Mouse (Mus musculus): ENCODE measurements around the gene Fkbp15. TPM values are rescaled to one million over a fixed set of nuclear protein-coding genes. Genes with fewer than 3 reads are reported as not detected.

Fkbp15 gene
- total RNA-seq, 2 experiments from 2014 or later: 36.3 to 38.4 TPM

DNA sequence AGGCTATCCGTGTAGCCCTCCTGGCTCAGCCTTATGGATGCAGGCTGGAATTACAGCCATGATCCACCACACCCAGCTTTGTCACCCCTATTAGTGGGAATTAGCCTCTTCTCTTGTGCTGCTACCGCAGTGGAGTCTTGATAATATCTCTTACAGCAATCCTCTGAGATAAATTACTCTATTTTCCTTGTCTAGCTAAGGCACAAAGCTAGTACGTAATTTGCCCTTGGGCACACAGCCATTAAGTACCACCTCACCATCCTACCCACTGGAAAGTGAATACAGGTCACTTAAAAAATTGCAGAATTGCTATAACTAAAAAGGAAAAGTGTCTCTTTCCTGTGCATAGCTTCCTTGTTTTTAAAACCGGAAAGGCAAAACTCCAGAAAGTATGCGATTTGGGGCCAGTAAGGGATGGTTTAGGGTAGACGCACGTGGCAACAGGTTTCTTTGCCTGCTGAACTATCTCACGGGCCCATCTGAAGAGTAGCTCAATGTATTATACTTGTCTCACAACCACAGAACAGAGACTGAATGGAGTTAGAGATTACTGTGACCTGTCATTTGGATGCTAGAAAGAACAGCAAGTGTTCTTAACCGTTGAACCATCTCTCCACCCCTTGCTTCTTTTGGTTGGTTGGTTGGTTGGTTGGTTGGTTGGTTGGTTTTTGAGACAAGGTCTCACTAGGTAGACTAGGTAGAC lies 12.6 kb upstream of the Fkbp15 start:
- no peak for DNase-seq
- intact Hi-C loops (cut with DNase I): no loop called here

DNA sequence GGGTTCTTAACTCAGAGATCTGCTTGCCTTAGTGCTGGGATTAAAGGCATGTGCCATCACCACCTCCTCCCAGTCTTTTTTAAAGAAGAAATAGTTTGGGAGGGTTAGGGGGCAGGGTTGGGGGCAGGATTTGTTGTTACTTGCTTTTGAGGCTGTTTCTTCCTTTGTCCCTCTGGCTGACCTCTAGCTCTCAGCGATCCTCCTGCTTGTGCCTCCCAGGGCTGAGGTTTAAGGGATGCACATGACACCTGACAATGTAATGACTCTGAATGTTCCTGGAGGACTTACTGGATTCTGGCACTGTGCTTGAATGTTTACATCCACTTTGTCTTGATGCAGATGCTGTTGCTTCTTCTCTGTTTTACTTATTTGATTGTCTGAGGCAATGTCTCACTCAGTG lies 12.1 kb upstream of the Fkbp15 start:
- intact Hi-C loops (cut with DNase I): no loop called here
- no peak for DNase-seq

GRCm38 (mm10) chr4:62369091-62369490 lies 8.7 kb upstream of the Fkbp15 start:
- intact Hi-C loops (cut with DNase I): no loop called here
- DNase-seq: no peak

DNA sequence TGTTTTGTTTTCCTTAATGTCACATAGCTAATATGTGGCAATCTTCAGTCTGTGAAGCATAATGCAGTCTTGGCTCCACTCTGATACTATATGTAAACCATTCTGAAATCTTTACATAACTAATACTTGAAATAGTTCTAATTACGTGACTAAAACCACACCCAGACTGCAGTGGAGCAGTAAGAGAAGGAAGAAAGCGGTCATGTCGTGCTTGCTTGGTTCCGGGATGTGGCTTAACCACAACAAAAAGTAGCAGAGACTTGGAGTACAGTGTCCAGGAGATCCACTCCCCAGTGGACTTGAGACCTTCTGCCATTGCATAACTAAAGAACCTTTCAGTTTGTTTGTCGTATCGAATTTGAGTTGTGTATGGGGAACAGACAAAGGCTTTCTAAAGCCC lies 7.2 kb upstream of the Fkbp15 start:
- DNase-seq: no peak
- intact Hi-C loops (cut with DNase I): no loop called here

GRCm38 (mm10) chr4:62366291-62366690 lies 5.9 kb upstream of the Fkbp15 start:
- intact Hi-C loops (cut with DNase I): no loop called here
- no peak for DNase-seq

DNA sequence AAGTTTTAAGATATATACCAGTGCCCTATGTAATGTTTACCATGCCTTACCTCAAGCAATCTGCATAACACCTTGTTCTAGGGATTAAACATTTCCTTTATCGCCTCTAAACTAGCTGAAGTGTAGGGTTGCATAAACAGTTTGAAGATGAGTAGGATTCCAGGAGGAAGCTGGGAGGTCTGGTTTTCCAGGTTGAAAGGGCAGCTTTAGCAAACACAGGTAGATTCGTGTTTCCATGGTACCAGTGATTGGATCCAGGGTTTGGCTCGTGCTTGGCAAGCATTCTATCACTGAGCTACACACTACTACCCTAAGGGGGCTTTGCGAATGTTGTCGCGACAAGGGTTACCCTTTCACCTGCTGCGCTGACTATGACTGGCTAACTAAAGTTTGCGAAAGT lies 4.0 kb upstream of the Fkbp15 start:
- no peak for DNase-seq
- intact Hi-C loops (cut with DNase I): no loop called here

- intact Hi-C loops (cut with DNase I): no loop called here
- DNase-seq: no peak
Observed at GRCm38 (mm10) chr4:62362437-62362836, 2.1 kb upstream of the Fkbp15 start.

DNA sequence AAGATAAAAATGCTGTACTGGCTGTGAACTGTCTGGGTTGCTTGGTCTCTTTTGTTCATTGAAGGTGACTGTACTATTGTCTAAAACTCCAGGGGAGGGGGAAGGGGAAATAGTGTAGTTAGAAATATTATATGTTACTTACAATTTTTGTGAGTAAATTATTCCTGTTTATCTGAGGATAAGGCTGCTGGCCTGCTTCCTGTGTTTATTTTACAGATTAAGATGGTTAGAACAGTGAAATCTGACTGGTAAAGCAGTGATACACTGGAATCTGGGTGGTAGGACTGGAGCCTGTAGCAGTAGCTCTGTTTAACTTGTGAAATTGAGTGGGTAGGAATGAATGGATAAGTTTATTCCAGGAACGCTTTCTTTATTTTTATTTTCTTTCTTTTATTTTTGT lies 1.6 kb upstream of the Fkbp15 start:
- no peak for DNase-seq
- intact Hi-C loops (cut with DNase I): no loop called here

- no peak for DNase-seq
- intact Hi-C loops (cut with DNase I): no loop called here
Observed at GRCm38 (mm10) chr4:62361571-62361970, 1.2 kb upstream of the Fkbp15 start.

GRCm38 (mm10) chr4:62360805-62361455 lies 582 bp upstream of the Fkbp15 start:
- no peak for DNase-seq
- intact Hi-C loops (cut with DNase I): no loop called here

DNA sequence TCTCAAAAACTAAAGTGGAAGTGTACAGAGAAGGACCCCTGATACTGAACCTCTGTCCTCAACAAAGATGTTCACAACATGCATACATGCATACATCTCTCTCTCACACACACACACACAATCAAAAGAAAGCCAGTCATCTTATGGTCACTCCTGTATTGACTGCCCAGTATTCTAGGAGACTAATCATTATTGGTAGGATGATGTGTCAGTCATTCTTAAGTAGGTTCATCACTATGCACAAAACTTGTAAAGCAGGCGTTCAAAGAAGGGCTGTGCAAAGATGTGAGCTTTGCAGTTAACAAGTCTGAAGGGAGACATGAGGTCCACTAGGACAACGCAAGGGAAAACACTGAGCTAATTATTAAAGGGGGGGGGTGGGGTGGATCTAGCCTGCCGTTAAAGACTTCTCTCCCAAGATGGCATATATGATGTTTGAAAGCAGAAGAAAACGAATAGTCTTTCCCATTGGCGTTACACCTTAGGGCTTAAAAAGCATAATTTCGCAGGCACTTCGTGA lies 1.0 kb downstream of the Fkbp15 start:
- DNase-seq: no peak
- intact Hi-C loops (cut with DNase I): no loop called here

GRCm38 (mm10) chr4:62357631-62358148 lies 2.7 kb downstream of the Fkbp15 start:
- no peak for DNase-seq

DNA sequence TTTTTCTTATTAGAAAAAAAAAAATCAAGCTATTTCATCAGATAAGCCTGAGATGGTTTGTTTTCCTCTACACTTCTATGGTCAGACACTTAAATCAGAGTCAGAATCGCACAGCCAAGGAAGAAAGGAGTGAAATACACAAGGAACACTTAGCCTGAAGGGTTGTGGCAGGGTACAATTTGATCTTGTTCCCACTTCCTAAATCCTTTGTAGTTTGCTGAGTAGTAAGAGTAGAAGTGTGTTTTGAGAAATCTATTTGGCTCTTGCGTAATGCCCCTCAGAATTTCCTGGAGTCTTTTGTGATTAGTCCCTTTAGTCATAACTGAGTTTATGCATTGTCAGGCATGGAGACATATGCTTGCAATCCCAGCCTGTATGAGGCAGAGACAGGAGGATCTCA lies 11.0 kb downstream of the Fkbp15 start:
- intact Hi-C loops (cut with DNase I): no loop called here
- no peak for DNase-seq

More at GRCm38 (mm10) chr4:62357631-62358148, 2.7 kb downstream of the Fkbp15 start:
- intact Hi-C loops (cut with DNase I): no loop called here

GRCm38 (mm10) chr4:62348329-62348705 lies 12.0 kb downstream of the Fkbp15 start:
- intact Hi-C loops (cut with DNase I): no loop called here

GRCm38 (mm10) chr4:62347605-62348328 lies 12.6 kb downstream of the Fkbp15 start:
- no peak for DNase-seq
- intact Hi-C loops (cut with DNase I): no loop called here

More at GRCm38 (mm10) chr4:62348329-62348705, 12.0 kb downstream of the Fkbp15 start:
- DNase-seq: no peak

DNA sequence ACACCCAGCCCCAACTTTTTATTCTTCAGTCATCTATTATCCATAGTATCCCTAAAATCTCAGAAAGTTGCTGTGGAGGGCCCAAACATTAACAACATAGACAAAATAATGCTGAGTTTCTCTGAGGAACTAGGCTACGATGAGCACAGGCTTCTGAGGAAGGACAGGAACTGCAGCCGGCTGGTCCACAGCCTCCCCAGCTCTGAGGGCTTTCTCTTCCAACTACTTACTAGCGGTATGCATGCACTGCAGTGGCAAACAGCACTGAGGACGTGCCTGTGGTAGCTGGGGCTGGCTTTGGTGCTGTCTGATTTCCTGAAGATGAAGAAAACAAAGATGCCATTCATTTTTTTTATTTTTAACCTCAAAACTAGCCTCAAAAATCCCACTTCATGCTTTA lies 14.5 kb downstream of the Fkbp15 start:
- intact Hi-C loops (cut with DNase I): no loop called here
- no peak for DNase-seq

DNA sequence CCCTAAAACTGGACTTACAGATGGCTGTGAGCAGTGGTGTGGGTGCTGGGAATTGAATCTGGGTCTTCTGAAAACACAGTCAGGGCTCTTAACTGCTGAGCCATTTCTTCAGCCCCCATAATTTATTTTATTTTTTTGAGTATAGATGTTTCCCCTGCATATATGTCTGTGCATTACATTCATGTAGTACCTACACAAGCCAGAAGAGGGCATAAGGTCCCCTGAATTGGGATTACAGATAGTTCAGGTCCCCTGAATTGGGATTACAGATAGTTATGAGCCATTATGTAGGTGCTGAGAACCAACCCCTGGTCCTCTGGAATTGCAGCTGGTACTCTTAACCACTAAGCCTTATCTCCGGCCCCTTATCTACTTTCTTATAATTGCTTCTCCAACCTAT lies 16.3 kb downstream of the Fkbp15 start:
- no peak for DNase-seq
- intact Hi-C loops (cut with DNase I): no loop called here

DNA sequence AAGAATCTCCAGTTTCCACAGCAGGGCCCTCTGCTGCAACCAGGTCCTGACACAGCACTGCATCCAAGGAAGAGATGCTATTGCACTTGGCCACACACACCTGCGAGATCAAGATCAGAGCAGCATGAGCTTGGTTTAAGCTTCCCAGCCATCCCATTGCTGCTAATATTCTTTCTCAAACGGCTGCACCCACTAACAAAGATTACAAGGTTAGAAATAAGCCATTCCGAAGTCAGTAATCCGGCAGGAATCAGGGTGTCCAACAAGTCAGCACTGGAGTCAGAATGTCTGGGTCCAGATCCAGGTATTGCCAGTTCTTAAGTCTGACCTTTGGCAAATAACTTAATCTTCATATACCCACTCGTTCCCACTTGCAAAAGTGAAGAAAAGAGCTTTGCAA lies 21.8 kb downstream of the Fkbp15 start:
- intact Hi-C loops (cut with DNase I): no loop called here
- no peak for DNase-seq

DNA sequence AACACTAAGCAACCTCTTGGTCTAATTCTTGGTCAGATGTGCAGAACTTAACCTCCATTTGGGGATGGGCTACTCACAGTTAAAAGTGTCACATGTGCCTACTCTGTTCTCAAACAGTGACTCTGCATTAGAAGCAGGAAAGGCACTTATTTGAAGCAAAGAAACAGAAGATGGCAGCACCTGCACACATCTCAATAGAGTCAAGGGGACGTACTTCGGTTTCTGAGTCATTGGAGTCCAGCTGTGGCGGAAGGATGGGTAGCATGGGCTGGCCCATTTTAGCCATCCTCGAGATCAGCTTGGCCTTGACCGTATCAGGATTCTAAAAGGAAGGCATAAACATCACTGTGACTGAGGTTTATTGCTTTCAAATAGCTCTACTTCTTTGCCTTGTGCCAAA lies 28.4 kb downstream of the Fkbp15 start:
- intact Hi-C loops (cut with DNase I): no loop called here
- DNase-seq: no peak

GRCm38 (mm10) chr4:62328941-62329660 lies 31.2 kb downstream of the Fkbp15 start:
- intact Hi-C loops (cut with DNase I): no loop called here
- DNase-seq: no peak

- intact Hi-C loops (cut with DNase I): no loop called here
- DNase-seq: no peak
Observed at GRCm38 (mm10) chr4:62326111-62326510, 34.2 kb downstream of the Fkbp15 start.
